Mouse (Mus musculus) limb, embryonic 11.5 days (tissue): ENCODE results near the gene Vil1. TPM values are rescaled to one million over a fixed set of nuclear protein-coding genes. Genes with fewer than 3 reads are reported as not detected.

ENCODE experiments used
- ATAC-seq: fragments of 200-750 bp; cut with Nextera tagmentation; 2 replicates; pipeline ENCODE4 v1.8.0; 2017; ENCODE audit warnings: low read depth; ENCODE audit not compliant: insufficient number of reproducible peaks, low FRiP score, low TSS enrichment
- DNase-seq: peaks from one replicate; pipeline ENCODE4 v3.0.0-alpha.2; 2015; ENCODE audit warnings: low spot score
- H3K27ac ChIP-seq: fragments of 300-500 bp; sonication (generic); replicated peaks from 2 replicates; pipeline ENCODE4 v1.5.1; 2014; ENCODE audit warnings: low read depth, mild to moderate bottlenecking, low read length
- H3K27me3 ChIP-seq: fragments of 300-500 bp; sonication (generic); 2 replicates; pipeline ENCODE4 v1.6.1; 2014; ENCODE audit warnings: mild to moderate bottlenecking, low read length, mixed read lengths; ENCODE audit not compliant: control insufficient read depth, insufficient read depth
- H3K36me3 ChIP-seq: fragments of 300-500 bp; sonication (generic); 2 replicates; pipeline ENCODE4 v1.6.1; 2014; ENCODE audit warnings: mild to moderate bottlenecking, low read length, moderate library complexity, mixed read lengths; ENCODE audit not compliant: control insufficient read depth, insufficient read depth
- H3K4me1 ChIP-seq: fragments of 300-500 bp; sonication (generic); 2 replicates; pipeline ENCODE4 v1.6.1; 2014; ENCODE audit warnings: low read length, mixed read lengths; ENCODE audit not compliant: control insufficient read depth, insufficient read depth
- H3K4me2 ChIP-seq: fragments of 300-500 bp; sonication (generic); 2 replicates; pipeline ENCODE4 v1.6.1; 2014; ENCODE audit warnings: low read depth, mild to moderate bottlenecking, moderate library complexity; ENCODE audit not compliant: severe bottlenecking
- H3K4me3 ChIP-seq: fragments of 300-500 bp; sonication (generic); 2 replicates; pipeline ENCODE4 v1.5.1; 2014; ENCODE audit warnings: low read depth, low read length
- H3K9ac ChIP-seq: fragments of 300-500 bp; sonication (generic); 2 replicates; pipeline ENCODE4 v1.6.1; 2014; ENCODE audit warnings: mild to moderate bottlenecking, low read length
- H3K9me3 ChIP-seq: fragments of 300-500 bp; sonication (generic); 2 replicates; pipeline ENCODE4 v1.6.1; 2016; ENCODE audit warnings: low read length; ENCODE audit not compliant: control insufficient read depth
- WGBS: fragments of 180-500 bp; shearing (Covaris S2); extraction: QIAGEN DNeasy Blood & Tissue Kit; methylation state at CpG from one replicate; pipeline ENCODE4 v1.1.7; 2014; 5-methylcytosine and 5-hydroxymethylcytosine counted together
- polyA plus RNA-seq: library from polyadenylated mRNA; unstranded; fragments of >200 nt; fragmentation: Nextera tagmentation; extraction: Ambion mirVana; gene quantifications from 2 replicates; pipeline ENCODE4 v1.2.1, GENCODE M21; 2014

The Vil1 gene
- polyA plus RNA-seq, 1 experiment from 2014 or later, result 0.16 TPM

DNA sequence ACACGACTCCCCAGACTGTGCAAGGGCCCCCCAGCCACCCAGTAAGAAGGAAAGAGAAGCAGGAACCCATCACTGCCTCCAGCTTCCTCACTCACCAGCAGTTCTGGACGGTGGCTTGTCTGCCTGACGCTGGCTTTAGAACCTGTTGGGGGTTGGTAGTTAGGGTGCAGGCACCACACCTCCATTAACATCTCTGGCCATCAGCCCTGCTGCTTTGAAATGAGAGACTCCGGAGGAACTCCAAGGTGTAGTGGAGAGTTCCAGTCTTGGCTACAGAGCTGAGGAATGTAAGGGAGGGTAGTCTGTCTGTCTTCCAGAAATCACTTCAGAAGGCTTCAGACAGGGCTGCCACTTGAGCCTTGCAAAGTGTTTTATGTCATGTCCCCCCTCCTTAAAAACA, 39.1 kb upstream of the Vil1 start:
- Histone ChIP-seq H3K4me2 (no peak overlapping the region), H3K9ac (no peak overlapping the region), H3K27ac (no peak overlapping the region), H3K9me3 (no peaks in the 10 kb centered on the region), H3K36me3 (no peaks in the 10 kb centered on the region), H3K4me1 (no peaks in the 10 kb centered on the region), H3K4me3 (no peak overlapping the region), H3K27me3 (no peaks in the 10 kb centered on the region)
- DNase-seq (no peak), ATAC-seq (no peak)
- WGBS, result 28% methylated on average over 4 of the region's 4 CpGs

- Histone ChIP-seq H3K4me2 (no peak overlapping the region), H3K4me1 (peaks cover 4% of the 10 kb centered on the region; the same call in 1 of the 2 replicates)
- WGBS, result 83% methylated on average over 4 of the region's 4 CpGs
Observed at GRCm38 (mm10) chr1:74373372-74373771, 35.8 kb upstream of the Vil1 start.

DNA sequence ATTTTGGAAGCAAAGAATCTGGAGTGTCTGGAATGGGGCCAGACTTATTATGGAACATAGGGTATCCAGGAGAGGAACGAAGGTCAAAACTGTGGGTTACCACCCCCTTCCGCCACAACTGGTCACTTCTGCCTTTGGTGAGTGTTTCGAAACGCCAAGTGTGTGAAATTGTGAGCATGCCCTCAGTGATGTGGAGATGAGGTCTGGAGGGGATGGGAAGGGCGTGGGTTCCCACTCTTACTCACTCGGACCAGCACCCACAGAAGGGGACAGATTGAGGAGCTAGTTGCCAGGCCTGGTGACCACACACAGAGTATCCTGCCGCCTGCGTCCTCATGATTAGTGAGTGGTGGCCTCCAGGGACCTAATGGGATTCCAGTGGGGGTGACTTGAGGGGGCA, 34.2 kb upstream of the Vil1 start, which contains the start of gene Slc11a1:
Slc11a1 (plus strand) TSS at position 216 of the 400 bp plus-strand sequence.
- WGBS, result 66% methylated on average over 8 of the region's 8 CpGs
- Histone ChIP-seq H3K36me3 (no peaks in the 10 kb centered on the region), H3K9me3 (no peaks in the 10 kb centered on the region), H3K4me2 (no peak within 1 kb of the TSS), H3K27ac (no peak within 1 kb of the TSS), H3K4me1 (peaks cover 4% of the 10 kb centered on the region; the same call in 1 of the 2 replicates), H3K27me3 (no peaks in the 10 kb centered on the region), H3K9ac (no peak within 1 kb of the TSS), H3K4me3 (no peak within 1 kb of the TSS)
- no peak for DNase-seq
- no peak for ATAC-seq

More at GRCm38 (mm10) chr1:74373372-74373771, 35.8 kb upstream of the Vil1 start:
- H3K4me3 ChIP-seq, result no peak overlapping the region
- no peaks in the 10 kb centered on the region for H3K27me3 ChIP-seq
- no peaks in the 10 kb centered on the region for H3K36me3 ChIP-seq
- no peak overlapping the region for H3K27ac ChIP-seq
- H3K9ac ChIP-seq, result no peak overlapping the region
- H3K9me3 ChIP-seq, result no peaks in the 10 kb centered on the region
- DNase-seq (no peak), ATAC-seq (no peak)

- Histone ChIP-seq H3K27ac (no peak overlapping the region), H3K4me1 (peaks cover 4% of the 10 kb centered on the region; the same call in 1 of the 2 replicates), H3K4me3 (no peak overlapping the region), H3K4me2 (no peak overlapping the region), H3K36me3 (no peaks in the 10 kb centered on the region), H3K9me3 (no peaks in the 10 kb centered on the region), H3K9ac (no peak overlapping the region), H3K27me3 (no peaks in the 10 kb centered on the region)
- DNase-seq (no peak), ATAC-seq (no peak)
- WGBS, result 83% methylated on average over 10 of the region's 10 CpGs
Observed at GRCm38 (mm10) chr1:74375561-74375960, 33.6 kb upstream of the Vil1 start.

- no peaks in the 10 kb centered on the region for H3K27me3 ChIP-seq
- peaks cover 4% of the 10 kb centered on the region; the same call in 1 of the 2 replicates for H3K4me1 ChIP-seq
- no peak overlapping the region for H3K27ac ChIP-seq
- ATAC-seq, result no peak
- H3K4me2 ChIP-seq, result no peak overlapping the region
- WGBS, result 77% methylated on average over 4 of the region's 4 CpGs
- DNase-seq, result no peak
- no peaks in the 10 kb centered on the region for H3K9me3 ChIP-seq
- H3K9ac ChIP-seq, result no peak overlapping the region
- H3K36me3 ChIP-seq, result no peaks in the 10 kb centered on the region
- H3K4me3 ChIP-seq, result no peak overlapping the region
Observed at GRCm38 (mm10) chr1:74376396-74376795, 32.8 kb upstream of the Vil1 start.

- 85% methylated on average over 7 of the region's 7 CpGs for WGBS
- no peak overlapping the region for H3K27ac ChIP-seq
- ATAC-seq (no peak), DNase-seq (no peak)
- no peak overlapping the region for H3K9ac ChIP-seq
- no peak overlapping the region for H3K4me2 ChIP-seq
- no peaks in the 10 kb centered on the region for H3K9me3 ChIP-seq
- no peak overlapping the region for H3K4me3 ChIP-seq
- H3K27me3 ChIP-seq, result no peaks in the 10 kb centered on the region
- H3K36me3 ChIP-seq, result no peaks in the 10 kb centered on the region
- peaks cover 4% of the 10 kb centered on the region; the same call in 1 of the 2 replicates for H3K4me1 ChIP-seq
Observed at GRCm38 (mm10) chr1:74379058-74379504, 30.1 kb upstream of the Vil1 start.

- H3K9me3 ChIP-seq, result no peaks in the 10 kb centered on the region
- no peaks in the 10 kb centered on the region for H3K27me3 ChIP-seq
- WGBS, result 88% methylated on average over 5 of the region's 5 CpGs
- ATAC-seq, result no peak
- no peaks in the 10 kb centered on the region for H3K36me3 ChIP-seq
- no peak overlapping the region for H3K9ac ChIP-seq
- no peak overlapping the region for H3K4me3 ChIP-seq
- no peak overlapping the region for H3K27ac ChIP-seq
- no peak for DNase-seq
- peaks cover 6% of the 10 kb centered on the region; the same call in 1 of the 2 replicates for H3K4me1 ChIP-seq
- H3K4me2 ChIP-seq, result no peak overlapping the region
Observed at GRCm38 (mm10) chr1:74380484-74380883, 28.7 kb upstream of the Vil1 start.

DNA sequence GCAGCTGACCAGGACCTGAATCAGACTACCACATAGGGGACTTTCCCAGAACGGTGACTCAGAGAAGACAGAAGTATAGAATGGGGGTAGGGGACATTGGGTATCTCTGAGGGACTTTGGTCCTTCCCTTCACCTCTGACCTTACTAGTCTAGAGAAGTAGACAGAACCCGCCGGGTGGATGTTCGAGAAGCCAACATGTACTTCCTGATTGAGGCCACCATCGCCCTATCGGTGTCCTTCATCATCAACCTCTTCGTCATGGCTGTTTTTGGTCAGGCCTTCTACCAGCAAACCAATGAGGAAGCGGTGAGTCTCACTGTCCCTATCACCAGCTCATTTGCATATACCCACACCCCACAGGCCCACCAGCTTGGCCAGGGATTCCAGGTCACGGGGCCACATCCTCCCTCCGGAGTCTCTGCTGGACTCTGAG, 27.6 kb upstream of the Vil1 start:
- WGBS, result 96% methylated on average over 10 of the region's 10 CpGs
- no peak overlapping the region for H3K9ac ChIP-seq
- no peaks in the 10 kb centered on the region for H3K27me3 ChIP-seq
- H3K36me3 ChIP-seq, result no peaks in the 10 kb centered on the region
- H3K4me3 ChIP-seq, result no peak overlapping the region
- H3K9me3 ChIP-seq, result no peaks in the 10 kb centered on the region
- H3K4me2 ChIP-seq, result no peak overlapping the region
- DNase-seq (no peak), ATAC-seq (no peak)
- 0 out of 2 replicates have a peak, but pooled peaks cover 2% of the 10 kb centered on the region for H3K4me1 ChIP-seq
- H3K27ac ChIP-seq, result no peak overlapping the region

DNA sequence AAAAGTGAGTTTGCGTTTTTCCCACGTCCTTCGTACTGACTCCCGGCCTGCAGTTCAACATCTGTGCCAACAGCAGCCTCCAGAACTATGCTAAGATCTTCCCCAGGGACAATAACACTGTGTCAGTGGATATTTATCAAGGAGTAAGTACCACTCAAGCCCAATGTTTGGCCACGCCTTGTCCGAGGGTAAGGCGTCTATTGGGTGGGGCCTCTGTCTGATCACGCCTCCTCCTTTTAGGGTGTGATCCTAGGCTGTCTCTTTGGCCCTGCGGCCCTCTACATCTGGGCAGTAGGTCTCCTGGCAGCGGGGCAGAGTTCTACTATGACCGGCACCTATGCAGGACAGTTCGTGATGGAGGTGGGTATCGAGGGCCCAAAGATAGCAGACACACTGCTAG, 25.8 kb upstream of the Vil1 start:
- Histone ChIP-seq H3K4me3 (no peak overlapping the region), H3K9me3 (no peaks in the 10 kb centered on the region), H3K4me1 (0 out of 2 replicates have a peak, but pooled peaks cover 2% of the 10 kb centered on the region), H3K4me2 (no peak overlapping the region), H3K27ac (no peak overlapping the region), H3K36me3 (no peaks in the 10 kb centered on the region), H3K27me3 (no peaks in the 10 kb centered on the region), H3K9ac (no peak overlapping the region)
- no peak for ATAC-seq
- DNase-seq, result no peak
- 86% methylated on average over 13 of the region's 13 CpGs for WGBS
